Mouse (Mus musculus) heart, adult 2 months (tissue): ENCODE data around the gene Klk1b1.

Experiments used
- EP300 ChIP-seq: fragments of 200-500 bp; IDR thresholded peaks from 2 replicates; pipeline ENCODE4 v1.6.1; 2011; ENCODE audit warnings: low read depth, low read length, control low read depth; ENCODE audit not compliant: insufficient read depth
- POLR2A ChIP-seq: fragments of 200-500 bp; IDR thresholded peaks from 2 replicates; pipeline ENCODE4 v1.6.1; 2011; ENCODE audit warnings: mild to moderate bottlenecking, low read depth, low read length, control low read depth; ENCODE audit not compliant: insufficient read depth

DNA sequence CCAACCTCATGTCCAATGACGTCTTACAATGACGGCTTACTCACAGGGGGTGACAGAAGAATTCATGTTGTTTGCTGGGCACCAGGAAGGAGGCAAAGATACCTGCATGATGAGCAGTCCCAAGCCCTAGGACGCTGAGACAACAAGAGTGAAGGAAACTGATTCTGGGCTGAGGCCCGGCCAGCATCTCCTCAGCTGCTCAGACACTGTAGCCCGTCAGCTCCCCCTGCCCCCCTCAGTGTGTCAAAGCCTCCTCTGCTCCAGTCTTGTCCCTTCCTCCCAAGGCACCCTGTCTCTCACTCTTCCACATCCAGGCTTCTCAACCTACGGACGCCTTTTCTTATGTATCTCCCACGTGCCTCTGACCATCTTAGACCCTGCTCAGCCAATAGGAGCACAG, 47.7 kb upstream of the Klk1b1 start:
- no peak for TF ChIP-seq EP300
- TF ChIP-seq POLR2A: no peak
